Mouse (Mus musculus): Measurements from ENCODE around the gene Rsu1. TPM values are rescaled to one million over a fixed set of nuclear protein-coding genes. Genes with fewer than 3 reads are reported as not detected.

The Rsu1 gene
- 41.3 to 49.0 TPM (median 44.7 TPM) in 4 replicates for total RNA-seq (2023; ENCODE audit: inconsistent age)

GRCm38 (mm10) chr2:13271165-13271957 is at the start of gene Rsu1:
TSS of gene Rsu1 (minus strand) at chr2:13271415.

Other genes with a start within 250 kb of the Rsu1 start
- gene Cubn, start 220.4 kb upstream of the Rsu1 start, total RNA-seq (2023; ENCODE audit: inconsistent age) = not detected in 4 replicates

Data from B cell, adult (primary cell).